Mouse (Mus musculus) cerebellum, adult (tissue): ENCODE measurements around the gene Cab39.

Source experiments
- ATAC-seq: cut with Nextera tagmentation; 2 replicates; pipeline ENCODE4 v1.9.2; 2017; ENCODE audit warnings: mild to moderate bottlenecking, moderate library complexity, mixed read lengths; ENCODE audit not compliant: insufficient number of reproducible peaks, low FRiP score, low TSS enrichment

Cab39 gene

GRCm38 (mm10) chr1:85896781-85897700 is 103.8 kb downstream of the Cab39 start:
- ATAC-seq, result no peak

DNA sequence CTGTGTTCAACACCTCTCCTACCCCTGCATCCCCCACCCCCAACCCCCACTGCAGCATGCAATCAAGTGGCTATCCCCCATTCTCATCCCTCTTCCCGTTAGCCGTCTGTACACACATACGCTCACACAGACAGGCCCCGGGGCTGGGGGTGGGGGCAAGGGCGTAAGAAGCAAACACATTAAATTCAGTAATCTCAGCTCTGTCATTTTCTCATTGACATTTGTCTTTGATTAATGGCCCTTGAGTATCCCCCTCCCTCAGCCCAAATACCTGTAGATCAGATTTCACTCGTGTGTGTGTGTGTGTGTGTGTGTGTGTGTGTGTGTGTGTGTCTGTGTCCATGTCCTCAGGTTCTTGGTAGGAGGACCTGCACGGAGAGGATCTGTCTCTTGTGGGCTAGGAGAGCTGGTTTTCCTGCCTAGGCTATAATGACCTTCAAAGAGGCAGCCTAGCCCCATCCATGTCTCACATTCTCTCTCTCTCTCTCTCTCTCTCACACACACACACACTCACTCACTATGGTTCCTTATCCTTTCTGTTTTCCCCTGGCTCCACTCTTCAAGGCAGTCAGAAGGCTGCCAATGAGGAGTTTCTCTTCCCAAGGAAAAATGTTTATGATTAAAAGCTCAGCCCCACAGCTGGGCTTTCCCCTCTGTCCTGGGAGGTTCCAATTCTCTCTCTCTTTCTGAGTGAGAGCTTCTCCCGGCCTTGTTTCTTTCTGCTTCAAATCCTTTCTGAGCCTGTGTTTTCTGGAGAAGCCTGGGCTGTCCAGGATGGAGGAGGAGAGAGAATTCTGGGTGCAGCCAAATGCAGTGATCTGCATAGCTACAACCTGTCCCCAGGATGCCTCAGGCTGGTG is 104.9 kb downstream of the Cab39 start:
- ATAC-seq, result no peak

DNA sequence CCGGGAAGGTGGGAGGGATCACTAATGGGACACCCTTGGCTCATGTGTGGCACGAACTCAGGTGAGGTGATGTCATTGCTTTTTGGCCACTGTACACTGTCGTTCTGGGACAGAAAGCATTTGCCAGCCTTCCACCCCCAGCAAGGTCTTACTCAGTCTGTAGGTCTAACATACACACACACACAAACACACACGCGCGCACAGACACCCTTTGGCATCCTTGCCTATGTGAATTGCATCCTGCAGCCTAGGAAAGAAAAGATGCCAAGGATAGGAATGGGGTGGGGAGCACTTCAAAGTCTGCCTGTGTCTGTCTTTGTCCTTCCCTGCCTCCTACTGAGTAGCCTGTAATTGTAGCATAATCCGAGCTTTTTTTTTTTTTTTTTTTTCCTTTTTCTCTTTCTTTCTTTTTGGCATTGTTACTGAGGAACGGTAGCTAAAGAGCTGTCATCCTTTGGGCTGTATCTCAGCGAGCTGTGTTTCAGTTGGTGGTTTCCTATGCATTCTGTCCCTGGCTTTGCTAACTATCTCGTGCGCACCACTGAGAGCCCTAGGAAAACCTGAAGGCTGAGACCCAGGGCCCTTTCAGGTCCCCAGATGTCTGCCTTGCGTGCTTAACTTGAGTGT is 105.6 kb downstream of the Cab39 start:
- peak; percentile 17; the same call in 1 of the 2 replicates for ATAC-seq

DNA sequence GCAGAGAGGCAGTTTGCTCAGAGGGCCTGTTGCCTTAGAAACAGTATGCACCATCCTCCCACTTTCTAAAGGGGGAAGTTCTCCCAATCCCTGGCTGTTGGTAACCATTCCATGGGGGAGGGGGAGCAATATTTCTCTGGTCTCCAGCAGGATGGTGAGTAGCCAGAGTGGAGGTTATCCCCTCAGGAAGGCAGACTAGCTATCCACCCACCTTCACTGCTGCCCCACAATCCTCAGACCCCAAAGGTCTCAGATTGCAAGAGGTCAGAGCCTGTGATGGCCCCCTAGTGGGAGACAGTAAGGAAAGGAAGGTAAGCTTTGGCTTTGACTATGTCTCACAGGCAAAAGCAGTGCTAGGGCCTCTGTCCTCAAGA is 106.1 kb downstream of the Cab39 start:
- no peak for ATAC-seq

DNA sequence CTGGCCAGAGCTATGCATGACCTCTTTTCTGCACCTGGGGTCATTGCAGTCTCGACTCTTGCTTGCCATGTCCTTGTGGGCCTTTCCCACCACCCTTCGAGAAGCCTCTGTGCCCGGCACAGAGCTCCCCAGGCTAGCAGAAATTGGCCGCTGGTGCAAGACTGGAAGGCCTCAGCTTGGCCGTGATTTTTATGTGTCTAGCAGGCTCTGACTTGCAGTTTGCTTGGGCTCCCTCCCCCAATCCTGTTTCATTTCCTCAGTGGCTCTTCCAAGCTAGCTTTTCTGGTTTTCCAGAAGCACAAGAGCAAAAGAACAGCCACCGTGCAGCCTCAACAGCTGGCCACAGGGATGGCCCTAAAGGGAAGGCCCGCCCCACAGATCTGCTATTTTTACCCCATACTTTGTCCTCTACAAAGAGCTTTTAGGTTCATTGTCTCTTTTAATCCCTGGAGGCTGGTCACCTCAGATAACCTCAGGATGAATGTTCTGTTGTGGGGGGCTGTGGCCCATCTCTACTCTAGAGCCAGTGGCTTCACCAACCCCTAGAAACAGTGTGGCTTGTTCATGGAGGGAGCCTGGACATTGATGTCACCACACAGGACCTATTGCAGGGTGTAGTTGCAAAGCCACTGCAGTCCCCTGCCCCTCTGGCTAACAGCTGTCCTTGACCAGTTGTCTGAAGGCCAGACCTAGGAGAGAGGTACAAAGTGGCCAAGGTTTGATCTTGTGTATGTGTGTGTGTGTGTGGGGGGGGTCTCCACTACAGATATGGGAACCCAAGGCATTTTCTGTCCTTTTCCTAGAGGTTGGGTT is 107.5 kb downstream of the Cab39 start:
- ATAC-seq, result no peak
